Mouse (Mus musculus) adipocyte (in vitro differentiated cells): ENCODE measurements around the gene Ttf1.

ENCODE experiments used
- DNase-seq: peaks from one replicate; pipeline ENCODE4 v3.0.0-alpha.2; 2016; ENCODE audit warnings: low spot score

Gene Ttf1

GRCm38 (mm10) chr2:29060135-29060597 is at the start of gene Ttf1:
TSS of gene Ttf1 (plus strand) at chr2:29060262.
- peak; percentile 95 for DNase-seq

- DNase-seq = no peak
Observed at GRCm38 (mm10) chr2:29012523-29012922, 47.5 kb upstream of the Ttf1 start.

- DNase-seq = peak; percentile 6
Observed at GRCm38 (mm10) chr2:29016599-29017587, 43.2 kb upstream of the Ttf1 start.

GRCm38 (mm10) chr2:29018680-29019079 is 41.4 kb upstream of the Ttf1 start:
- DNase-seq = no peak

- no peak for DNase-seq
Observed at GRCm38 (mm10) chr2:29021025-29021424, 39.0 kb upstream of the Ttf1 start.

- no peak for DNase-seq
Observed at GRCm38 (mm10) chr2:29023001-29023400, 37.1 kb upstream of the Ttf1 start.

GRCm38 (mm10) chr2:29025284-29025683 is 34.8 kb upstream of the Ttf1 start:
- DNase-seq = no peak

- DNase-seq = no peak
Observed at GRCm38 (mm10) chr2:29030048-29030734, 29.9 kb upstream of the Ttf1 start.

GRCm38 (mm10) chr2:29031951-29032350 is 28.1 kb upstream of the Ttf1 start:
- no peak for DNase-seq

- DNase-seq = no peak
Observed at GRCm38 (mm10) chr2:29034542-29035475, 25.3 kb upstream of the Ttf1 start.

- DNase-seq = no peak
Observed at GRCm38 (mm10) chr2:29035698-29036097, 24.4 kb upstream of the Ttf1 start.

GRCm38 (mm10) chr2:29039741-29040140 is 20.3 kb upstream of the Ttf1 start:
- DNase-seq = peak; percentile 75

GRCm38 (mm10) chr2:29040594-29041476 is 19.2 kb upstream of the Ttf1 start:
- no peak for DNase-seq

GRCm38 (mm10) chr2:29041477-29041768 is 18.6 kb upstream of the Ttf1 start:
- no peak for DNase-seq

- DNase-seq = no peak
Observed at GRCm38 (mm10) chr2:29042124-29042523, 17.9 kb upstream of the Ttf1 start.

GRCm38 (mm10) chr2:29046151-29046550 is 13.9 kb upstream of the Ttf1 start:
- no peak for DNase-seq

GRCm38 (mm10) chr2:29051932-29052331 is 8.1 kb upstream of the Ttf1 start:
- DNase-seq = no peak

- DNase-seq = peak; percentile 60
Observed at GRCm38 (mm10) chr2:29052943-29053454, 7.1 kb upstream of the Ttf1 start.

GRCm38 (mm10) chr2:29053802-29054544 is 6.1 kb upstream of the Ttf1 start:
- peak; percentile 71 for DNase-seq

- DNase-seq = no peak
Observed at GRCm38 (mm10) chr2:29054545-29054935, 5.5 kb upstream of the Ttf1 start.
